Mouse (Mus musculus) heart, embryonic 12.5 days (tissue): ENCODE results near the gene Ccr10. TPM values are rescaled to one million over a fixed set of nuclear protein-coding genes. Genes with fewer than 3 reads are reported as not detected.

Experiments
- ATAC-seq: fragments of 200-750 bp; cut with Nextera tagmentation; 2 replicates; pipeline ENCODE4 v1.8.0; 2017; ENCODE audit warnings: moderate TSS enrichment, moderate library complexity; ENCODE audit not compliant: insufficient number of reproducible peaks, low FRiP score
- H3K27ac ChIP-seq: fragments of 300-500 bp; sonication (generic); 2 replicates; pipeline ENCODE4 v1.5.1; 2016; ENCODE audit warnings: mild to moderate bottlenecking, moderate library complexity; ENCODE audit not compliant: poor library complexity, severe bottlenecking
- H3K27me3 ChIP-seq: fragments of 300-500 bp; sonication (generic); replicated peaks from 2 replicates; pipeline ENCODE4 v1.6.1; 2016; ENCODE audit warnings: mild to moderate bottlenecking, moderate library complexity
- H3K36me3 ChIP-seq: fragments of 300-500 bp; sonication (generic); 2 replicates; pipeline ENCODE4 v1.6.1; 2016; ENCODE audit warnings: mild to moderate bottlenecking, moderate library complexity
- H3K4me1 ChIP-seq: fragments of 300-500 bp; sonication (generic); replicated peaks from 2 replicates; pipeline ENCODE4 v1.6.1; 2016; ENCODE audit warnings: mild to moderate bottlenecking
- H3K4me2 ChIP-seq: fragments of 300-500 bp; sonication (generic); 2 replicates; pipeline ENCODE4 v1.6.1; 2016; ENCODE audit warnings: mild to moderate bottlenecking, moderate library complexity
- H3K4me3 ChIP-seq: fragments of 300-500 bp; sonication (generic); 2 replicates; pipeline ENCODE4 v1.5.1; 2016; ENCODE audit warnings: mild to moderate bottlenecking
- H3K9ac ChIP-seq: fragments of 300-500 bp; sonication (generic); 2 replicates; pipeline ENCODE4 v1.6.1; 2016; ENCODE audit warnings: mild to moderate bottlenecking, moderate library complexity
- H3K9me3 ChIP-seq: fragments of 300-500 bp; sonication (generic); replicated peaks from 2 replicates; pipeline ENCODE4 v1.6.1; 2016; ENCODE audit warnings: mild to moderate bottlenecking, moderate library complexity
- WGBS: fragments of 180-500 bp; shearing (Covaris S2); methylation state at CpG from one replicate; pipeline ENCODE4 v1.1.7; 2016; 5-methylcytosine and 5-hydroxymethylcytosine counted together
- polyA plus RNA-seq: library from polyadenylated mRNA; unstranded; fragments of >200 nt; fragmentation: Nextera tagmentation; extraction: Ambion mirVana; gene quantifications from 2 replicates; pipeline ENCODE4 v1.2.1, GENCODE M21; 2016

Ccr10 gene
- polyA plus RNA-seq, 1 experiment from 2014 or later: 0.15 TPM

DNA sequence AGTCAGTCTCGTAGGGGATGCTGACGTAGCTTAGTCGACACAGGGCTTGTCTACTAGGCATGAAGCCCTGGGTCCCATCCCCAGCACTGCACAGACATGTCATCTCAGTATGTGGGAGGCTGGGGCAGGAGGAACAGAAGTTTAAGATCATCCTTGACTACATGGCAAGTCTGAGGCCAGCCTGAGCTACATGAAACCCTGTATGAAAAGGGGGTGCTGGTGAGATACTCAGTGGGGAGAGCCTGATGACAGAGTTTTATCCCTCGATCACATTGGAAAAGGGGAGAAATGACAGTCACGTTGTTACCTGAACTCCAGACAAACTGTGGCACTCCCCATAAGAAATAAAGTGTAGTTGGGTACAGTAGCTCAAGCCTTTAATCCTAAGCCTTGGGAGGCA is 12.3 kb upstream of the Ccr10 start:
- H3K4me2 ChIP-seq: no peak overlapping the region
- ATAC-seq: no peak
- H3K4me1 ChIP-seq: peaks cover 34% of the 10 kb centered on the region
- no peak overlapping the region for H3K9ac ChIP-seq
- H3K36me3 ChIP-seq: peaks cover 1% of the 10 kb centered on the region
- H3K4me3 ChIP-seq: no peak overlapping the region
- H3K27me3 ChIP-seq: 0 out of 2 replicates have a peak, but pooled peaks cover 8% of the 10 kb centered on the region
- no peaks in the 10 kb centered on the region for H3K9me3 ChIP-seq
- H3K27ac ChIP-seq: no peak overlapping the region
- WGBS: 86% methylated on average over 5 of the region's 5 CpGs

DNA sequence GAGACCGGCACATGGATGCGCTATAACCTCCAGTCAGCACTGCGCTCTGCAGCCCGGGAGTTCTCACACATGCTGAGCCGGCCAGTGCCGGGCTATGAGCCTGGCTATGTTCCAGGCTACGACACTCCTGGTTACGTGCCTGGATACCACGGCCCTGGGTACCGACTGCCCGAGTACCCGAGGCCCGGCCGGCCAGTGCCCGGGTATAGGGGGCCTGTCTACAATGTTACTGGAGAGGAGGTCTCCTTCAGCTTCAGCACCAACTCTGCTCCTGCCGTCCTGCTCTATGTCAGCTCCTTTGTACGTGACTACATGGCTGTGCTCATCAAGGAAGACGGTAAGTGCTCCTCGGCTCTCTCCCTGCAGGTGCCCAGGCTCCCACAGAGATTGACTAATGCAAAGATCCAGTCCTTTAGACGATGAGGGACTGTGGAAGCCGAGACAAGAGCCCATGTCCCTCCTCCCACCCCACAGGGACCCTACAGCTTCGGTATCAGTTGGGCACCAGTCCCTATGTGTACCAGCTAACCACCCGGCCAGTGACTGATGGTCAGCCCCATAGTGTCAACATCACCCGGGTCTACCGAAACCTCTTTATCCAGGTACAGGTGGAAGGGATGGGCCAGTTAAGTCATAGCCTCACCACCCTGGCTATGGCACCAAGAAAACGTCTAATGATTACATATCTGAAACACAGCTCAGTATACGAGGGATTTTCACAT is 11.4 kb upstream of the Ccr10 start:
- Histone ChIP-seq H3K27ac (no peak overlapping the region), H3K9ac (no peak overlapping the region), H3K4me1 (peaks cover 31% of the 10 kb centered on the region), H3K4me3 (no peak overlapping the region), H3K36me3 (no peaks in the 10 kb centered on the region; the same call in 1 of the 2 replicates), H3K9me3 (no peaks in the 10 kb centered on the region), H3K4me2 (no peak overlapping the region), H3K27me3 (0 out of 2 replicates have a peak, but pooled peaks cover 8% of the 10 kb centered on the region)
- ATAC-seq: no peak
- WGBS: 83% methylated on average over 27 of the region's 27 CpGs

DNA sequence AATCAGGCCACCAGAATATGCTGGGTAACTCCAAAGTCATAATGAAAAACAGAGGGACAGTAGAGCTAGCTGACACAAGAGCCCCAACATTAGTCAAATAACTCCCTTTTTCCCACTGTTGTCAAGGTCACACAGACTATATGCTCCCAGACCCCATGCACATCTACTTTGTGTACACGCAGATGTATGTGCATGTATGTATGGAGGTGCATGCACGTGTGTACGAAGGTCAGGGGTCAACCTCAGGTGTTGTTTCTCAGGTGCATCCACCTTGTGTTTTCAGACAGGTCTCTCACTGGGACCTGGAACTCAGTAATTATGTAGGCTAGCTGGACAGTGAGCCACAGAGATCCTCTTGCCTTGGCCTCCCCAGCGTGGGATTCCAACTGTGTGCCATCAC is 10.2 kb upstream of the Ccr10 start:
- 89% methylated on average over 4 of the region's 4 CpGs for WGBS
- no peak overlapping the region for H3K4me3 ChIP-seq
- H3K4me1 ChIP-seq: peaks cover 19% of the 10 kb centered on the region
- H3K27me3 ChIP-seq: 0 out of 2 replicates have a peak, but pooled peaks cover 8% of the 10 kb centered on the region
- H3K9me3 ChIP-seq: no peaks in the 10 kb centered on the region
- no peaks in the 10 kb centered on the region; the same call in 1 of the 2 replicates for H3K36me3 ChIP-seq
- no peak overlapping the region for H3K9ac ChIP-seq
- no peak overlapping the region for H3K4me2 ChIP-seq
- ATAC-seq: no peak
- H3K27ac ChIP-seq: no peak overlapping the region

DNA sequence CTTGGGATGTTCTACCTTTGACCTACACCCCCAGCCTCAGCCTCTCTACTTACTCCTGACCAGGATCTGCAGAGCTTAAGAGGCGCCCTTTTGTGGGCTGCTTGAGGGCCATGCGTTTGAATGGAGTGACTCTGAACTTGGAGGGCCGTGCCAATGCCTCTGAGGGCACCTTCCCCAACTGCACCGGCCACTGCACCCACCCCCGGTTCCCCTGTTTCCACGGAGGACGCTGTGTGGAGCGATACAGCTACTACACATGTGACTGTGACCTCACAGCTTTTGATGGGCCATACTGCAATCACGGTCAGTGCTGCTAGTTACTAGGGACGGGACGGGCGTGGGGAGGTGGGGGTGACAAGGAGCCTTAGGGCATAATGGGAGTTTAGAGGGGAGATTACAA is 9.7 kb upstream of the Ccr10 start:
- WGBS: 86% methylated on average over 12 of the region's 12 CpGs
- Histone ChIP-seq H3K4me3 (no peak overlapping the region), H3K9me3 (no peaks in the 10 kb centered on the region), H3K4me2 (no peak overlapping the region), H3K4me1 (peaks cover 14% of the 10 kb centered on the region), H3K36me3 (no peaks in the 10 kb centered on the region; the same call in 1 of the 2 replicates), H3K9ac (no peak overlapping the region), H3K27ac (no peak overlapping the region), H3K27me3 (0 out of 2 replicates have a peak, but pooled peaks cover 8% of the 10 kb centered on the region)
- ATAC-seq: no peak

DNA sequence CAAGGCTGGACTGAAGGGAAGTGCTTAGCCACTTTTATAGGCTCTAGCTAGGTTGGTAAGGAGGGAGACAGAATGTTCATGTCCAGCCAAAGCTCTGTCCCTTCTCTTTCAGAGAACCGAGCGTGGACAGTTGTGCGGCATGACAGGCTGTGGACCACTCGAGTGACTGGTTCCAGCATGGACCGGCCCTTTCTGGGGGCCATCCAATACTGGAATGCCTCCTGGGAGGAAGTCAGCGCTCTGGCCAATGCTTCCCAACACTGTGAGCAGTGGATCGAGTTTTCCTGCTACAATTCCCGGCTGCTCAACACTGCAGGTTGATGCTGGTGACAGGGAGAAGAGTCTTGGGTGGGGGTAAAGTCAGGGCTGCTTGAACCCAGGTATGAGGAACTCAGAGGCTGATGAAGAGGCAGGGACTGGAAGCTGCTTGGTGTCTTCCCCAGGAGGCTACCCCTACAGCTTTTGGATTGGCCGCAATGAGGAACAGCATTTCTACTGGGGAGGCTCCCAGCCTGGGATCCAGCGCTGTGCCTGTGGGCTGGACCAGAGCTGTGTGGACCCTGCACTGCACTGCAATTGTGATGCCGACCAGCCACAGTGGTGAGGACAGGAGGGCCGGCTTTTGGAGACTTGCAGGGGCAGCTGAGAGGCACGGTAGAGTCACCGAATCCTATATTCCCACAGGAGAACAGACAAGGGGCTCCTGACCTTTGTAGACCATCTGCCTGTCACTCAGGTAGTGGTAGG is 7.7 kb upstream of the Ccr10 start:
- Histone ChIP-seq H3K27ac (no peak overlapping the region), H3K4me2 (no peak overlapping the region), H3K4me1 (no peaks in the 10 kb centered on the region), H3K36me3 (no peaks in the 10 kb centered on the region; the same call in 1 of the 2 replicates), H3K9ac (no peak overlapping the region), H3K27me3 (peaks cover 25% of the 10 kb centered on the region), H3K4me3 (no peak overlapping the region), H3K9me3 (no peaks in the 10 kb centered on the region)
- 69% methylated on average over 14 of the region's 14 CpGs for WGBS
- ATAC-seq: no peak

DNA sequence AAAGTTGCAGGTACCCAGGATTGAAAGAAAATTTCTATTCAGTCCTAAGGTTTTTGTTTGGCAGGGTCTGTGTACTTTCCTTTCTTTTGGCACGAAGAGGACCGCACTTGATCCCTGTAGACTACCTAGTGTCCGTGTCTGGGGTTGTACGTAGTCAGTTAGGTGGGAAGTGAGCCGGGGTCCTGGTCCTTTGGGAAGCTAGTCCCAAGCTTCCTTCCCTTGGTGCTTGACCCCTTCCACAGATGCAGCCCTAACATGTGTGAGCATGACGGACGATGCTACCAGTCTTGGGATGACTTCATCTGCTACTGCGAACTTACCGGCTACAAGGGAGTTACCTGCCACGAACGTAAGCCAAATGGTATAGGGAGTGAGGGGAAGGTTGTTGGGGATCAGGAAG is 6.7 kb upstream of the Ccr10 start:
- H3K9ac ChIP-seq: no peak overlapping the region
- no peak overlapping the region for H3K4me2 ChIP-seq
- ATAC-seq: no peak
- no peak overlapping the region for H3K27ac ChIP-seq
- H3K27me3 ChIP-seq: peaks cover 35% of the 10 kb centered on the region
- 91% methylated on average over 11 of the region's 11 CpGs for WGBS
- no peaks in the 10 kb centered on the region for H3K9me3 ChIP-seq
- H3K36me3 ChIP-seq: no peaks in the 10 kb centered on the region; the same call in 1 of the 2 replicates
- peaks cover 3% of the 10 kb centered on the region; the same call in 1 of the 2 replicates for H3K4me1 ChIP-seq
- H3K4me3 ChIP-seq: no peak overlapping the region

DNA sequence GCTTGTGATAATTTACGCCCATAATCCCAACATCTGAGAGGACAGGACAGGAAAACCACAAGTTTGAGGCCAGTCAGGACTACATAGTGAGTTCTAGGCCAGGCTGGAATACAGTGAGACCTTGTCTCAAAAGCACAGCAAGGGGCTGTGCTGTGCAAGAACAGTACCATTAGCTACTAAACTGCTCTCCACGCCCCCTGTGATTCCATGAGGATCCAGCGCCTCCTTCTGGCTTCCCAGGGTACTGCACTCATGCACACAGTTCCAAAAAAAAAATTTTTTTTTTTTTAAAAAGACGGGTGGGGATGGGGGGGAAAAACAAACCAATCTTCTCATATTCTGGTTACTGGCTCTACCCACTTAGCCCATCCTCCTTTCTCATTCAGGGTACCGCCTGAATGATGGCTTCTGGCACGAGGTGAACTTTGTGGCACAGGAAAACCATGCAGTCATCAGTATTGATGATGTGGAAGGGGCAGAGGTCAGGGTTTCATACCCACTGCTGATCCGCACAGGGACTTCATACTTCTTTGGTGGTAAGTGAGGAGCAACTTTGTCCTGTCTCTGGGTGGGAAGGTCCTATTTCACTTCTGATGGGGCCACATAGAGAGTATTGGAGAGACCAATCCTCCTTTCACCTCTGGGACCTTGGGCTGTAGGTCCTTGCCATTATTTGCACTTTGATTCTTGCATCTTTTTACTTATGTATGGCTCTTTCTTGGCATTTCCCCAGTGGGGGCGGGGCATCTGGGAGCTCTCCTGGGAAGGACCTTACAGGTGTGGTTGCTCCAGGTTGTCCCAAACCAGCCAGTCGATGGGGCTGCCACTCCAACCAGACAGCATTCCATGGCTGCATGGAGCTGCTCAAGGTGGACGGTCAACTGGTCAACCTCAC is 5.8 kb upstream of the Ccr10 start:
- Histone ChIP-seq H3K4me3 (no peak overlapping the region), H3K27me3 (peaks cover 42% of the 10 kb centered on the region)
- ATAC-seq: no peak

DNA sequence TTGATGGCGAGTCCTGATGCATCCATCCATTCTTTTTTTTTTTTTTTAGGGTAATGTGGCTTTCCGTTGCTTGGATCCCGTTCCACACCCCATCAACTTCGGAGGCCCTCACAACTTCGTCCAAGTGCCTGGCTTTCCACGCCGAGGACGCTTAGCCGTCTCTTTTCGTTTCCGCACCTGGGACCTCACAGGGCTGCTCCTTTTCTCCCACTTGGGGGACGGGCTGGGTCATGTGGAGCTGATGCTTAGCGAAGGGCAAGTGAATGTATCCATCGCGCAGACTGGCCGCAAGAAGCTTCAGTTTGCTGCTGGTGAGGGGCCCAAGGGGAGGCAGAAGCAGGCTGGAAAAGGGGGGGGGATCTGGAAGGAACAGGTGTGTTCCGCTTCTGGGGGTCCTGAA is 5.0 kb upstream of the Ccr10 start:
- Histone ChIP-seq H3K4me2 (no peak overlapping the region), H3K4me3 (no peak overlapping the region), H3K9me3 (no peaks in the 10 kb centered on the region), H3K27me3 (peaks cover 43% of the 10 kb centered on the region), H3K27ac (no peak overlapping the region), H3K9ac (no peak overlapping the region), H3K4me1 (peaks cover 18% of the 10 kb centered on the region), H3K36me3 (no peaks in the 10 kb centered on the region)
- ATAC-seq: no peak
- 73% methylated on average over 17 of the region's 17 CpGs for WGBS

More for the DNA sequence above, 5.8 kb upstream of the Ccr10 start:
- WGBS: 39% methylated on average over 10 of the region's 10 CpGs
- H3K36me3 ChIP-seq: no peaks in the 10 kb centered on the region
- H3K27ac ChIP-seq: no peak overlapping the region
- no peak overlapping the region for H3K4me2 ChIP-seq
- H3K9ac ChIP-seq: no peak overlapping the region
- peaks cover 11% of the 10 kb centered on the region for H3K4me1 ChIP-seq
- no peaks in the 10 kb centered on the region for H3K9me3 ChIP-seq

DNA sequence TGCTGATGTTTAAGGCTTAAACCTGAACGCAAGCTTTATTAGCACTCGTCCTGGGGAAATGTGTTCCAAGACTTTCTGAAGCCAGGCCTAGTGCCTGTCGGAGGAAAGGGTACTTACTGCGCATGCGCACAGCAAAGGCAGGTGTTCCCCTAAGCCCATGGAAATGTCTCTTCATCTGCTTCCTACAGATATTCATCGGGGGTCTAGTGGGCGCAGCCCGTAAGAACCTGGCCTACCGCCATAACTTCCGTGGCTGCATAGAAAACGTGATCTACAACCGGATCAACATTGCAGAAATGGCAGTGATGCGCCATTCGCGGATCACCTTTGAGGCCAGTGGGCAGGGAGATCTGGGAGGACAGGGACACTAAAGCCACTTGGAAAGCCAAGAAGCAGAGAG is 4.1 kb upstream of the Ccr10 start:
- H3K27me3 ChIP-seq: peaks cover 47% of the 10 kb centered on the region
- peaks cover 27% of the 10 kb centered on the region for H3K4me1 ChIP-seq
- H3K9ac ChIP-seq: no peak overlapping the region
- no peaks in the 10 kb centered on the region for H3K9me3 ChIP-seq
- H3K36me3 ChIP-seq: no peaks in the 10 kb centered on the region
- no peak for ATAC-seq
- no peak overlapping the region for H3K4me2 ChIP-seq
- no peak overlapping the region for H3K27ac ChIP-seq
- WGBS: 81% methylated on average over 15 of the region's 15 CpGs
- no peak overlapping the region for H3K4me3 ChIP-seq

DNA sequence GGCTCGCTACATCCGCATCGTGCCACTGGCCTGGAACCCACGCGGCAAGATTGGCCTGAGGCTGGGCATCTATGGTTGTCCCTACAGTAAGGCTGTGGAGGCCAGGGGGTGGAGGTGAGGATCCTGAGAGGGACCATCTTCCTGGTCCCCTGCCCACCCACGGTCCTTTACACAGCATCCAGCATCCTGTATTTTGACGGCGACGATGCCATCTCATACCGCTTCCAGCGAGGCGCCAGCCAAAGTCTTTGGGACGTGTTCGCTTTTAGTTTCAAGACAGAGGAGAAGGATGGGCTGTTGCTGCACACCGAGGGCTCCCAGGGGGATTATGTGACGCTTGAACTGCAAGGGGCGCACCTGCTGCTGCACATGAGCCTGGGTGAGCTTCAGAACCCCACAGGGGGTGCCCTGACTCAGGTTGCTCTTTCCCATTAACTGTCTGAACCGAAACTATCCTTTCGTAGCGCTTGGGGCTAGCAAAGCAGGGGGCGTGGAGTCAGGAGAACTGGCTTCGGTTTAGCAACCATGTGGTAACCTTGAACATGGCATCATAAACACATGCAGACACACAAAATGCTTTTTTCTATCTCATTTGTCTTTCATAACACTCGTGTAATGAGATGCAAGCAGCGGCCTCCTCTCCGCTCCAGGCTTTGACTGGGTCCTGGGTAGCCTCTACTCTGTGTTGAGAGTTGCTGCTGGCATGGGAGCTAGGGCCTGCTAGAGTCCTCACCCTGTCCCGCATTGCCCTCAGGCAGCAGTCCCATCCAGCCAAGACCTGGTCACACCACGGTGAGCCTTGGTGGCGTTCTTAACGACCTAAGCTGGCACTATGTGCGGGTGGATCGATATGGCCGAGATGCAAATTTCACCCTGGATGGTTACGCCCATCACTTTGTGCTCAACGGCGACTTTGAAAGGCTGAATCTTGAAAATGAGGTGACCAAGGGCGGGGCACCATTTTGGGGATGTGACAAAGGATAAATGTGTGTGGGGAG is 3.1 kb upstream of the Ccr10 start:
- no peaks in the 10 kb centered on the region for H3K36me3 ChIP-seq
- H3K9me3 ChIP-seq: no peaks in the 10 kb centered on the region
- H3K27me3 ChIP-seq: peaks cover 39% of the 10 kb centered on the region
- no peak for ATAC-seq
- 56% methylated on average over 36 of the region's 36 CpGs for WGBS
- peak overlapping the region; percentile 7; the same call in 1 of the 2 replicates for H3K4me2 ChIP-seq
- H3K27ac ChIP-seq: no peak overlapping the region
- no peak overlapping the region for H3K9ac ChIP-seq
- H3K4me3 ChIP-seq: no peak overlapping the region
- peaks cover 35% of the 10 kb centered on the region for H3K4me1 ChIP-seq
